Mouse (Mus musculus) CH12.LX (cell line): ENCODE measurements at regions not wholly inside any gene's neighbourhood (a gene's known extent, or its start where the extent isn't known, plus 50 kb on each side); places are given as distances from the start of the nearest gene placed in this dataset.

Source experiments
- CTCF ChIP-seq, 2 experiments: IDR thresholded peaks in 1 of 2; conservative IDR thresholded peaks in 1 of 2; 2 replicates each; pipeline ENCODE4 v1.5.1; 2011 to 2012; ENCODE audit warnings: low read depth in 2 of 2, low read length in 2 of 2, improper control_type of control experiment in 1 of 2, inconsistent platforms in 1 of 2, mild to moderate bottlenecking in 1 of 2, moderate library complexity in 1 of 2
- ETS1 ChIP-seq: conservative IDR thresholded peaks from 2 replicates; pipeline ENCODE4 v1.6.1; 2012; ENCODE audit warnings: low read depth, mild to moderate bottlenecking, inconsistent platforms, low read length, improper control_type of control experiment, moderate library complexity
- HCFC1 ChIP-seq: IDR thresholded peaks from 2 replicates; pipeline ENCODE4 v1.6.1; 2012; ENCODE audit warnings: low read depth, mild to moderate bottlenecking, inconsistent platforms, low read length, improper control_type of control experiment
- MAFK ChIP-seq: IDR thresholded peaks from 2 replicates; pipeline ENCODE4 v1.6.1; 2011; ENCODE audit warnings: low read length, improper control_type of control experiment; ENCODE audit not compliant: insufficient replicate concordance
- MAZ ChIP-seq: IDR thresholded peaks from 2 replicates; pipeline ENCODE4 v1.6.1; 2012; ENCODE audit warnings: low read depth, mild to moderate bottlenecking, inconsistent platforms, low read length, improper control_type of control experiment, moderate library complexity
- MEF2A ChIP-seq: IDR thresholded peaks from 2 replicates; pipeline ENCODE4 v1.6.1; 2014; ENCODE audit warnings: low read depth, mild to moderate bottlenecking, inconsistent platforms, low read length, improper control_type of control experiment, borderline replicate concordance
- MXI1 ChIP-seq: IDR thresholded peaks from 2 replicates; pipeline ENCODE4 v1.6.1; 2011; ENCODE audit warnings: mild to moderate bottlenecking, low read depth, low read length, improper control_type of control experiment
- NELFE ChIP-seq: IDR thresholded peaks from 2 replicates; pipeline ENCODE4 v1.6.1; 2011; ENCODE audit warnings: low read depth, low read length, improper control_type of control experiment
- POLR2A ChIP-seq: IDR thresholded peaks from 2 replicates; pipeline ENCODE4 v1.6.1; 2011; ENCODE audit warnings: low read depth, mild to moderate bottlenecking, improper control_type of control experiment, low read length
- UBTF ChIP-seq: IDR thresholded peaks from 2 replicates; pipeline ENCODE4 v1.6.1; 2012; ENCODE audit warnings: low read depth, mild to moderate bottlenecking, inconsistent platforms, low read length, improper control_type of control experiment, moderate library complexity
- USF1 ChIP-seq: IDR thresholded peaks from 2 replicates; pipeline ENCODE4 v1.6.1; 2014; ENCODE audit warnings: low read depth, mild to moderate bottlenecking, inconsistent platforms, low read length, improper control_type of control experiment

GRCm38 (mm10) chr11:64579826-64580225, 143.4 kb upstream of the F930015N05Rik start:
- TF ChIP-seq HCFC1: no peak
- TF ChIP-seq MXI1: no peak
- no peak for TF ChIP-seq MAFK
- no peak for TF ChIP-seq MAZ
- TF ChIP-seq ETS1: no peak
- no peak for TF ChIP-seq CTCF (conservative IDR thresholded peaks at IDR 0.05 in 1 of 2, IDR thresholded peaks at IDR 0.05 in 1 of 2; ENCODE audit: low read depth in 2 of 2, low read length in 2 of 2)
- TF ChIP-seq NELFE: no peak
- no peak for TF ChIP-seq POLR2A
- no peak for TF ChIP-seq MEF2A
- no peak for TF ChIP-seq UBTF
- TF ChIP-seq USF1: no peak
